Mouse (Mus musculus) layer of hippocampus, adult 11-12 months (tissue): ENCODE data around the gene Cidec.

ENCODE experiments used
- DNase-seq: peaks from one replicate; pipeline ENCODE4 v3.0.0; 2022; ENCODE audit warnings: low spot score

Cidec gene

GRCm38 (mm10) chr6:113444207-113444965 is 8.8 kb upstream of the Cidec start:
- DNase-seq: no peak

- no peak for DNase-seq
Measured at GRCm38 (mm10) chr6:113443091-113443490, 7.5 kb upstream of the Cidec start.

GRCm38 (mm10) chr6:113442442-113443090 is 7.0 kb upstream of the Cidec start, which contains the start of gene Jagn1:
Gene Jagn1, plus strand, starts transcription at chr6:113442569.
- peak; percentile 90 for DNase-seq

GRCm38 (mm10) chr6:113442087-113442441 is 6.5 kb upstream of the Cidec start:
- no peak for DNase-seq

- DNase-seq: peak; percentile 78
Measured at GRCm38 (mm10) chr6:113441147-113441680, 5.7 kb upstream of the Cidec start.

- DNase-seq: no peak
Measured at GRCm38 (mm10) chr6:113440686-113441085, 5.1 kb upstream of the Cidec start.

GRCm38 (mm10) chr6:113438721-113439430 is 3.3 kb upstream of the Cidec start:
- DNase-seq: no peak

- DNase-seq: no peak
Measured at GRCm38 (mm10) chr6:113437135-113437534, 1.6 kb upstream of the Cidec start.

GRCm38 (mm10) chr6:113434691-113435090 is 869 bp downstream of the Cidec start:
- no peak for DNase-seq

- no peak for DNase-seq
Measured at GRCm38 (mm10) chr6:113433661-113434060, 1.9 kb downstream of the Cidec start.

GRCm38 (mm10) chr6:113431801-113432200 is 3.8 kb downstream of the Cidec start:
- no peak for DNase-seq

- DNase-seq: no peak
Measured at GRCm38 (mm10) chr6:113430846-113431245, 4.7 kb downstream of the Cidec start.

- no peak for DNase-seq
Measured at GRCm38 (mm10) chr6:113429965-113430364, 5.6 kb downstream of the Cidec start.

- no peak for DNase-seq
Measured at GRCm38 (mm10) chr6:113428006-113428405, 7.6 kb downstream of the Cidec start.

- no peak for DNase-seq
Measured at GRCm38 (mm10) chr6:113427397-113427796, 8.2 kb downstream of the Cidec start.

GRCm38 (mm10) chr6:113426696-113427095 is 8.9 kb downstream of the Cidec start:
- no peak for DNase-seq

- no peak for DNase-seq
Measured at GRCm38 (mm10) chr6:113424187-113424586, 11.4 kb downstream of the Cidec start.

- DNase-seq: no peak
Measured at GRCm38 (mm10) chr6:113423000-113423399, 12.6 kb downstream of the Cidec start.

GRCm38 (mm10) chr6:113419199-113419587 is 16.4 kb downstream of the Cidec start, which contains the start of gene Rpusd3:
Gene Rpusd3, minus strand, starts transcription at chr6:113419340.
- peak; percentile 97 for DNase-seq

GRCm38 (mm10) chr6:113418441-113419198 is 16.9 kb downstream of the Cidec start:
- DNase-seq: no peak

GRCm38 (mm10) chr6:113416416-113416815 is 19.1 kb downstream of the Cidec start:
- no peak for DNase-seq

- DNase-seq: no peak
Measured at GRCm38 (mm10) chr6:113410001-113410400, 25.6 kb downstream of the Cidec start.
